Mouse (Mus musculus) forebrain, postnatal 0 days (tissue): Measurements from ENCODE around the gene Col10a1. TPM values are rescaled to one million over a fixed set of nuclear protein-coding genes. Genes with fewer than 3 reads are reported as not detected.

ENCODE experiments used
- ATAC-seq: fragments of 200-750 bp; cut with Nextera tagmentation; 2 replicates; pipeline ENCODE4 v1.8.0; 2017; ENCODE audit warnings: mild to moderate bottlenecking, moderate library complexity
- DNase-seq: peaks from one replicate; pipeline ENCODE4 v3.0.0-alpha.2; 2015
- H3K27ac ChIP-seq: fragments of 300-500 bp; sonication (generic); 2 replicates; pipeline ENCODE4 v1.5.1; 2014; ENCODE audit warnings: low read depth, mild to moderate bottlenecking, antibody characterized with exemption, low read length, moderate library complexity, mixed read lengths
- H3K27me3 ChIP-seq: fragments of 300-500 bp; sonication (generic); 2 replicates; pipeline ENCODE4 v1.6.1; 2014; ENCODE audit warnings: mild to moderate bottlenecking, low read length, mixed read lengths; ENCODE audit not compliant: insufficient read depth
- H3K36me3 ChIP-seq: fragments of 300-500 bp; sonication (generic); 2 replicates; pipeline ENCODE4 v1.6.1; 2014; ENCODE audit warnings: mild to moderate bottlenecking, moderate library complexity; ENCODE audit not compliant: insufficient read depth
- H3K4me1 ChIP-seq: fragments of 300-500 bp; sonication (generic); 2 replicates; pipeline ENCODE4 v1.6.1; 2014; ENCODE audit warnings: antibody characterized with exemption; ENCODE audit not compliant: insufficient read depth
- H3K4me2 ChIP-seq: fragments of 300-500 bp; sonication (generic); 2 replicates; pipeline ENCODE4 v1.6.1; 2014; ENCODE audit warnings: low read depth, mild to moderate bottlenecking, moderate library complexity
- H3K4me3 ChIP-seq: fragments of 300-500 bp; sonication (generic); 2 replicates; pipeline ENCODE4 v1.5.1; 2014; ENCODE audit warnings: low read depth, low read length, mixed read lengths
- H3K9ac ChIP-seq: fragments of 300-500 bp; sonication (generic); 2 replicates; pipeline ENCODE4 v1.6.1; 2014; ENCODE audit warnings: mild to moderate bottlenecking
- H3K9me3 ChIP-seq: fragments of 300-500 bp; sonication (generic); 2 replicates; pipeline ENCODE4 v1.6.1; 2016; ENCODE audit warnings: low read length
- CTCF ChIP-seq: sonication (generic); IDR thresholded peaks from 2 replicates; pipeline ENCODE4 v1.5.1; 2016; ENCODE audit warnings: antibody characterized with exemption, control low read depth, low read depth
- WGBS: fragments of 180-500 bp; shearing (Covaris S2); extraction: QIAGEN DNeasy Blood & Tissue Kit; methylation state at CpG from one replicate; pipeline ENCODE4 v1.1.7; 2014; 5-methylcytosine and 5-hydroxymethylcytosine counted together
- polyA plus RNA-seq: library from polyadenylated mRNA; unstranded; fragments of >200 nt; fragmentation: Nextera tagmentation; extraction: Ambion mirVana; gene quantifications from 2 replicates; pipeline ENCODE4 v1.2.1, GENCODE M21; 2015
- total RNA-seq: library from RNA; depleted of rRNA; stranded (reverse); fragments of >200 nt; gene quantifications from 2 replicates; pipeline ENCODE4 v1.2.3, GENCODE M21; 2014; rRNA removed

Col10a1 gene
- total RNA-seq: 0.52 TPM in 1 of 2 replicates, not detected in the other
- polyA plus RNA-seq: 0.04 and 0.12 TPM in 2 replicates

GRCm38 (mm10) chr10:34389681-34390080 is at the start of gene Col10a1:
Gene Col10a1 (plus strand): TSS chr10:34389981.
- ATAC-seq: no peak
- TF ChIP-seq CTCF: no peak
- Histone ChIP-seq H3K36me3 (no peaks in the 10 kb centered on the region), H3K9me3 (no peaks in the 10 kb centered on the region), H3K9ac (no peak within 1 kb of the TSS), H3K4me3 (no peak within 1 kb of the TSS), H3K27ac (no peak within 1 kb of the TSS), H3K4me1 (no peaks in the 10 kb centered on the region), H3K27me3 (no peaks in the 10 kb centered on the region), H3K4me2 (no peak within 1 kb of the TSS)
- 48% methylated on average over 8 of the region's 8 CpGs for WGBS
- no peak for DNase-seq

GRCm38 (mm10) chr10:34341014-34341413 is 48.8 kb upstream of the Col10a1 start:
- ATAC-seq: no peak
- H3K27me3 ChIP-seq: no peaks in the 10 kb centered on the region
- no peak overlapping the region for H3K4me2 ChIP-seq
- no peaks in the 10 kb centered on the region for H3K4me1 ChIP-seq
- TF ChIP-seq CTCF: no peak
- WGBS: 87% methylated on average over 6 of the region's 6 CpGs
- no peak for DNase-seq
- H3K9me3 ChIP-seq: no peaks in the 10 kb centered on the region
- no peaks in the 10 kb centered on the region for H3K36me3 ChIP-seq
- no peak overlapping the region for H3K4me3 ChIP-seq
- H3K9ac ChIP-seq: no peak overlapping the region
- H3K27ac ChIP-seq: no peak overlapping the region

- H3K9ac ChIP-seq: no peak overlapping the region
- no peaks in the 10 kb centered on the region for H3K27me3 ChIP-seq
- no peak overlapping the region for H3K27ac ChIP-seq
- no peak for ATAC-seq
- no peaks in the 10 kb centered on the region for H3K9me3 ChIP-seq
- no peak for TF ChIP-seq CTCF
- DNase-seq: no peak
- WGBS: 88% methylated on average over 1 of the region's 1 CpGs
- H3K4me3 ChIP-seq: no peak overlapping the region
- H3K36me3 ChIP-seq: no peaks in the 10 kb centered on the region
- H3K4me2 ChIP-seq: no peak overlapping the region
- H3K4me1 ChIP-seq: no peaks in the 10 kb centered on the region
Measured at GRCm38 (mm10) chr10:34341886-34342285, 47.9 kb upstream of the Col10a1 start.

GRCm38 (mm10) chr10:34352166-34352565 is 37.6 kb upstream of the Col10a1 start:
- no peak for TF ChIP-seq CTCF
- no peaks in the 10 kb centered on the region for H3K4me1 ChIP-seq
- H3K9ac ChIP-seq: no peak overlapping the region
- no peak overlapping the region for H3K4me3 ChIP-seq
- ATAC-seq (no peak), DNase-seq (no peak)
- no peaks in the 10 kb centered on the region for H3K36me3 ChIP-seq
- WGBS: 65% methylated on average over 4 of the region's 4 CpGs
- H3K27ac ChIP-seq: no peak overlapping the region
- no peaks in the 10 kb centered on the region for H3K27me3 ChIP-seq
- no peak overlapping the region for H3K4me2 ChIP-seq
- no peaks in the 10 kb centered on the region for H3K9me3 ChIP-seq

GRCm38 (mm10) chr10:34358263-34358662 is 31.5 kb upstream of the Col10a1 start:
- H3K9me3 ChIP-seq: no peaks in the 10 kb centered on the region
- no peak for TF ChIP-seq CTCF
- H3K27me3 ChIP-seq: no peaks in the 10 kb centered on the region
- H3K4me1 ChIP-seq: no peaks in the 10 kb centered on the region
- H3K4me2 ChIP-seq: no peak overlapping the region
- DNase-seq (no peak), ATAC-seq (no peak)
- H3K9ac ChIP-seq: no peak overlapping the region
- no peak overlapping the region for H3K4me3 ChIP-seq
- no peak overlapping the region for H3K27ac ChIP-seq
- no peaks in the 10 kb centered on the region for H3K36me3 ChIP-seq
- WGBS: 31% methylated on average over 3 of the region's 3 CpGs

GRCm38 (mm10) chr10:34363756-34364155 is 26.0 kb upstream of the Col10a1 start:
- H3K4me3 ChIP-seq: no peak overlapping the region
- no peaks in the 10 kb centered on the region for H3K9me3 ChIP-seq
- no peak overlapping the region for H3K9ac ChIP-seq
- DNase-seq: no peak
- ATAC-seq: no peak
- no peaks in the 10 kb centered on the region for H3K36me3 ChIP-seq
- H3K27me3 ChIP-seq: no peaks in the 10 kb centered on the region
- no peaks in the 10 kb centered on the region for H3K4me1 ChIP-seq
- no peak for TF ChIP-seq CTCF
- H3K27ac ChIP-seq: no peak overlapping the region
- H3K4me2 ChIP-seq: no peak overlapping the region

- Histone ChIP-seq H3K27me3 (no peaks in the 10 kb centered on the region), H3K4me2 (no peak overlapping the region), H3K27ac (no peak overlapping the region), H3K9me3 (no peaks in the 10 kb centered on the region), H3K36me3 (no peaks in the 10 kb centered on the region), H3K9ac (no peak overlapping the region), H3K4me3 (no peak overlapping the region), H3K4me1 (no peaks in the 10 kb centered on the region)
- DNase-seq: peak; percentile 30
- ATAC-seq: no peak
- peak; percentile 70 for TF ChIP-seq CTCF
- 62% methylated on average over 5 of the region's 5 CpGs for WGBS
Measured at GRCm38 (mm10) chr10:34368138-34368537, 21.6 kb upstream of the Col10a1 start.

GRCm38 (mm10) chr10:34373332-34373731 is 16.4 kb upstream of the Col10a1 start:
- no peaks in the 10 kb centered on the region for H3K4me1 ChIP-seq
- H3K4me3 ChIP-seq: no peak overlapping the region
- no peak overlapping the region for H3K27ac ChIP-seq
- no peaks in the 10 kb centered on the region for H3K9me3 ChIP-seq
- H3K4me2 ChIP-seq: no peak overlapping the region
- H3K36me3 ChIP-seq: no peaks in the 10 kb centered on the region
- no peak overlapping the region for H3K9ac ChIP-seq
- DNase-seq: no peak
- H3K27me3 ChIP-seq: no peaks in the 10 kb centered on the region
- WGBS: 93% methylated on average over 7 of the region's 7 CpGs
- TF ChIP-seq CTCF: no peak
- ATAC-seq: no peak
